12 mouse cellular contexts compared by ENCODE assay signal in the genomic region with DNA sequence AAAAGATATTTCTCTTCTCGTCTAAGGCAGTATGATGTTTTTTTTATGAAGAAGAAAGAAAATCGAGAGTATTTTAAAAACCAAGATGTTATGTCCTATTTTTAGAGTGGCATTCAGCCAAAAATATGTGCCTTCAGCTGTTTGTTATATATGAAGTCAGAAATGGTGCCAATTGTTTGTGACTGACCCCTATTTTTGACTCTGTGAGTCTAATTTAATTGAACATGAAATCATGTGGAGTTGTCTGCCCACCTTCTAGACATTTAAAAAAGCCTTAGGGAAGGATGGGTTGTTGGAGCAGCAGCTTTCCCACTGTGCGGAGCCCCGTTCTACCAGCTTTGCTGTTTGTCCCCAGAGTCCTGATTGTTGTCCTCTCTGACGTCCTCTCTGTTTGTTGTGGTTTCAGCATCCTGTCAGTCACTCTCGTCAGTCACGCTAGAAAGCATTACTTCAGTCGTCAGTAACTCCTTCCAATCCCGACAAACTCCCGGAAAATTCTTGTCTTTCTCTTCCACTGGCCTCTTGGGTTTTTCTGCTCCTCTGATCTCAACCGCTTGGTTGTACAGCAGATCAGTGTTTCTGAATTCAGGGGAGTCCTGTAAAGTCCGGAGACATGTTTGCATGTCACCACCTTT. TPM values are rescaled to one million over a fixed set of nuclear protein-coding genes. Genes with fewer than 3 reads are reported as not detected.
DNase-seq lines count a peak whose midpoint lies in the region; ATAC-seq and TF ChIP-seq lines count a peak whose summit lies in the region.
"Had no signal": no experiment of that assay in that cellular context is flagged by ENCODE, and none has a peak within 500 bp of the region (broad histone marks: within the 10 kb centered on the region; RNA-seq: fewer than 3 reads in every experiment).

No protein-coding gene starts in this region.

- H3K27ac ChIP-seq in cerebellum, adult 2 months (ENCODE audit: insufficient read depth, low read length): no peak overlapping the region
- H3K27ac ChIP-seq in left cerebral cortex, adult 2 months: peak overlapping the region; percentile 73
- H3K27ac ChIP-seq in cortical plate, adult 2 months (ENCODE audit: insufficient read depth, low read length): peak overlapping the region; percentile 67
- no peak overlapping the region for H3K27ac ChIP-seq in midbrain, postnatal 0 days (ENCODE audit: low read depth, low read length)

- H3K4me3 ChIP-seq in cerebellum, adult 2 months (replicated peaks; ENCODE audit: insufficient read depth, low read depth, low read length): no peak overlapping the region
- H3K4me3 ChIP-seq in left cerebral cortex, adult 2 months: peak overlapping the region; percentile 95
- H3K4me3 ChIP-seq in cortical plate, adult 2 months (ENCODE audit: insufficient read depth, low read length): peak overlapping the region; percentile 98
- H3K4me3 ChIP-seq in midbrain, postnatal 0 days (ENCODE audit: low read depth, low read length): 0 out of 2 replicates have a peak overlapping the region, but pooled peaks have one; percentile 7

- no peak for TF ChIP-seq POLR2A in cerebellum, adult 2 months (IDR thresholded peaks at IDR 0.05; ENCODE audit: borderline replicate concordance, insufficient read depth, low read length)
- TF ChIP-seq POLR2A in cortical plate, adult 2 months (IDR thresholded peaks at IDR 0.05; ENCODE audit: extremely low read depth, insufficient read depth, low read length): peak; percentile 26; the same call in 1 of the 2 replicates

- ATAC-seq in midbrain, postnatal 0 days (ENCODE audit: low FRiP score): no peak
- ATAC-seq: Patski had no signal

- H3K27me3 ChIP-seq in cerebellum, adult 2 months (ENCODE audit: control insufficient read depth, insufficient read depth, low read length): no peaks in the 10 kb centered on the region
- no peaks in the 10 kb centered on the region for H3K27me3 ChIP-seq in midbrain, postnatal 0 days (ENCODE audit: insufficient read depth, low read length)
- H3K27me3 ChIP-seq: Patski had no signal

- peak; percentile 12 to 21 for DNase-seq in cerebellum, postnatal 10 days
- no peak for DNase-seq in cerebellum, adult 2 months
- DNase-seq in left cerebral cortex, adult 2 months (ENCODE audit: extremely low spot score in 1 of 2, low spot score in 2 of 2): no peak
- DNase-seq in left cerebral cortex, adult 18-20 months (ENCODE audit: low spot score in 2 of 2): no peak
- DNase-seq in midbrain, postnatal 0 days (ENCODE audit: low spot score): peak; percentile 15
- DNase-seq in kidney, postnatal 4 days: no peak
- no peak for DNase-seq in spleen, postnatal 14 days (ENCODE audit: low spot score in 2 of 2)
- DNase-seq: embryo, embryonic 11 days; kidney, postnatal 14 days; lung, postnatal 4 days had no signal

- no peak overlapping the region for H3K9ac ChIP-seq in midbrain, postnatal 0 days (replicated peaks; ENCODE audit: low read length, poor library complexity, severe bottlenecking)

- H3K9me3 ChIP-seq in midbrain, postnatal 0 days (ENCODE audit: low read length): no peaks in the 10 kb centered on the region

- intact Hi-C loops in left cerebral cortex, adult 2 months (cut with DNase I): no loop called here

- H3K4me2 ChIP-seq in midbrain, postnatal 0 days (ENCODE audit: low read depth, low read length, poor library complexity, severe bottlenecking): peak overlapping the region; percentile 40

- WGBS in cerebellum, adult 2 months: 54% methylated on average over 12 of the region's 12 CpGs
- WGBS in midbrain, postnatal 0 days: 19% methylated on average over 12 of the region's 12 CpGs

- TF ChIP-seq CTCF in cerebellum, adult 2 months (IDR thresholded peaks at IDR 0.05; ENCODE audit: borderline replicate concordance, insufficient read depth, low read depth, low read length): no peak
- TF ChIP-seq CTCF in left cerebral cortex, adult 2 months (IDR thresholded peaks at IDR 0.05): no peak
- no peak for TF ChIP-seq CTCF in cortical plate, adult 2 months (IDR thresholded peaks at IDR 0.05; ENCODE audit: extremely low read depth, insufficient read depth, low read length)
- TF ChIP-seq CTCF in midbrain, postnatal 0 days (IDR thresholded peaks at IDR 0.05): no peak

- H3K36me3 ChIP-seq in midbrain, postnatal 0 days (ENCODE audit: insufficient read depth, low read length): peaks cover 14% of the 10 kb centered on the region; the same call in 1 of the 2 replicates

- H3K4me1 ChIP-seq in cerebellum, adult 2 months (ENCODE audit: control insufficient read depth, insufficient read depth, low read length): no peaks in the 10 kb centered on the region
- H3K4me1 ChIP-seq in cortical plate, adult 2 months (ENCODE audit: control insufficient read depth, insufficient read depth, low read length): peaks cover 7% of the 10 kb centered on the region
- peaks cover 9% of the 10 kb centered on the region; the same call in 1 of the 2 replicates for H3K4me1 ChIP-seq in midbrain, postnatal 0 days (ENCODE audit: insufficient read depth, low read length)

RNA-seq across cellular contexts. Expression of a gene that starts 2.8 kb away (rescaled TPM):
- 40.5 and 41.0 TPM in 2 replicates for polyA plus RNA-seq in cerebellum, adult 2 months (2012; rRNA removed)
- 100 to 1,000 TPM; 133 to 139 TPM for total RNA-seq in left cerebral cortex, adult 2 months (2021)
- 100 to 1,000 TPM; 144 to 147 TPM for total RNA-seq in left cerebral cortex, adult 18-20 months (2021)
- polyA plus RNA-seq in cortical plate, adult 2 months (2012; rRNA removed): 96.1 and 99.2 TPM in 2 replicates
- total RNA-seq in midbrain, postnatal 0 days (2014; rRNA removed): 32.5 and 33.0 TPM in 2 replicates
- 19.8 and 21.2 TPM in 2 replicates for polyA plus RNA-seq in midbrain, postnatal 0 days (2015; fragmentation: Nextera tagmentation; extraction: Ambion mirVana)

RNA-seq across cellular contexts. Expression of a gene that starts 3.0 kb away (rescaled TPM):
- 12.9 and 13.5 TPM in 2 replicates for polyA plus RNA-seq in cerebellum, adult 2 months (2012; rRNA removed)
- total RNA-seq in left cerebral cortex, adult 2 months (2021): 10 to 100 TPM; 24.1 to 27.0 TPM
- 10 to 100 TPM; 23.9 to 26.5 TPM for total RNA-seq in left cerebral cortex, adult 18-20 months (2021)
- polyA plus RNA-seq in cortical plate, adult 2 months (2012; rRNA removed): 19.9 and 21.2 TPM in 2 replicates
- 91.3 and 94.1 TPM in 2 replicates for total RNA-seq in midbrain, postnatal 0 days (2014; rRNA removed)
- polyA plus RNA-seq in midbrain, postnatal 0 days (2015; fragmentation: Nextera tagmentation; extraction: Ambion mirVana): 59.2 and 60.2 TPM in 2 replicates

Comparison
In these comparisons a context has a peak if more than half of its experiments do, and no peak if none do; other contexts are left out.
1. DNase-seq: peak in cerebellum, postnatal 10 days (2 of 2) and midbrain, postnatal 0 days (single experiment); none in cerebellum, adult 2 months (0 of 2), left cerebral cortex, adult 2 months (0 of 2), left cerebral cortex, adult 18-20 months (0 of 2), kidney, postnatal 4 days (0 of 2) and spleen, postnatal 14 days (0 of 2).
2. H3K27ac ChIP-seq: peak in left cerebral cortex, adult 2 months (single experiment) and cortical plate, adult 2 months (single experiment); none in cerebellum, adult 2 months (single experiment) and midbrain, postnatal 0 days (single experiment).